Mouse (Mus musculus) forebrain, embryonic 13.5 days (tissue): ENCODE measurements around the gene Hlf. TPM values are rescaled to one million over a fixed set of nuclear protein-coding genes. Genes with fewer than 3 reads are reported as not detected.

Experiments used
- ATAC-seq: fragments of 200-750 bp; cut with Nextera tagmentation; 2 replicates; pipeline ENCODE4 v1.8.0; 2017
- H3K27ac ChIP-seq: fragments of 300-500 bp; sonication (generic); 2 replicates; pipeline ENCODE4 v1.5.1; 2015; ENCODE audit warnings: inconsistent platforms, mild to moderate bottlenecking, moderate library complexity
- H3K27me3 ChIP-seq: fragments of 300-500 bp; sonication (generic); 2 replicates; pipeline ENCODE4 v1.6.1; 2015; ENCODE audit warnings: mild to moderate bottlenecking, inconsistent platforms
- H3K36me3 ChIP-seq: fragments of 300-500 bp; sonication (generic); 2 replicates; pipeline ENCODE4 v1.6.1; 2015; ENCODE audit warnings: mild to moderate bottlenecking, inconsistent platforms; ENCODE audit not compliant: poor library complexity, severe bottlenecking
- H3K4me1 ChIP-seq: fragments of 300-500 bp; sonication (generic); 2 replicates; pipeline ENCODE4 v1.6.1; 2015; ENCODE audit warnings: inconsistent platforms
- H3K4me2 ChIP-seq: fragments of 300-500 bp; sonication (generic); 2 replicates; pipeline ENCODE4 v1.6.1; 2015; ENCODE audit warnings: inconsistent platforms, mild to moderate bottlenecking, moderate library complexity
- H3K4me3 ChIP-seq: fragments of 300-500 bp; sonication (generic); 2 replicates; pipeline ENCODE4 v1.5.1; 2015; ENCODE audit warnings: mild to moderate bottlenecking, inconsistent platforms
- H3K9ac ChIP-seq: fragments of 300-500 bp; sonication (generic); 2 replicates; pipeline ENCODE4 v1.6.1; 2015; ENCODE audit warnings: mild to moderate bottlenecking, inconsistent platforms
- H3K9me3 ChIP-seq: fragments of 300-500 bp; sonication (generic); replicated peaks from 2 replicates; pipeline ENCODE4 v1.6.1; 2016; ENCODE audit warnings: inconsistent platforms
- WGBS: fragments of 180-500 bp; shearing (Covaris S2); methylation state at CpG from one replicate; pipeline ENCODE4 v1.1.7; 2015; 5-methylcytosine and 5-hydroxymethylcytosine counted together
- polyA plus RNA-seq: library from polyadenylated mRNA; unstranded; fragments of >200 nt; fragmentation: Nextera tagmentation; extraction: Ambion mirVana; gene quantifications from 2 replicates; pipeline ENCODE4 v1.2.1, GENCODE M21; 2015

Hlf gene
- polyA plus RNA-seq, 1 experiment from 2014 or later: 2.7 TPM

GRCm38 (mm10) chr11:90389174-90389901, 1.4 kb downstream of the Hlf start:
- Histone ChIP-seq H3K9ac (peak overlapping the region; percentile 64), H3K9me3 (no peaks in the 10 kb centered on the region), H3K4me2 (peak overlapping the region; percentile 93), H3K27me3 (peaks cover 75% of the 10 kb centered on the region), H3K27ac (no peak overlapping the region), H3K4me3 (peak overlapping the region; percentile 49), H3K4me1 (peaks cover 29% of the 10 kb centered on the region), H3K36me3 (no peaks in the 10 kb centered on the region)
- WGBS: under 1% methylated on average over 35 of the region's 36 CpGs
- peak; percentile 45 for ATAC-seq

- no peak overlapping the region for H3K9ac ChIP-seq
- peak overlapping the region; percentile 17; the same call in 1 of the 2 replicates for H3K4me2 ChIP-seq
- no peaks in the 10 kb centered on the region for H3K9me3 ChIP-seq
- H3K27me3 ChIP-seq: peaks cover 71% of the 10 kb centered on the region
- no peaks in the 10 kb centered on the region for H3K36me3 ChIP-seq
- 44% methylated on average over 32 of the region's 32 CpGs for WGBS
- H3K27ac ChIP-seq: no peak overlapping the region
- H3K4me1 ChIP-seq: peaks cover 29% of the 10 kb centered on the region
- H3K4me3 ChIP-seq: 0 out of 2 replicates have a peak overlapping the region, but pooled peaks have one; percentile 6
- ATAC-seq: no peak
Measured at GRCm38 (mm10) chr11:90387501-90388440, 2.9 kb downstream of the Hlf start.

- 16% methylated on average over 6 of the region's 6 CpGs for WGBS
- Histone ChIP-seq H3K4me3 (no peak overlapping the region), H3K4me1 (peaks cover 20% of the 10 kb centered on the region), H3K27ac (peak overlapping the region; percentile 54), H3K9me3 (no peaks in the 10 kb centered on the region), H3K9ac (no peak overlapping the region), H3K27me3 (peaks cover 36% of the 10 kb centered on the region), H3K4me2 (peak overlapping the region; percentile 26), H3K36me3 (no peaks in the 10 kb centered on the region)
- peak; percentile 87 for ATAC-seq
Measured at GRCm38 (mm10) chr11:90382005-90382611, 8.6 kb downstream of the Hlf start.

GRCm38 (mm10) chr11:90381113-90381512, 9.6 kb downstream of the Hlf start:
- ATAC-seq: peak; percentile 34; the same call in 1 of the 2 replicates
- Histone ChIP-seq H3K36me3 (no peaks in the 10 kb centered on the region), H3K9me3 (no peaks in the 10 kb centered on the region), H3K4me1 (peaks cover 20% of the 10 kb centered on the region), H3K9ac (no peak overlapping the region), H3K4me2 (no peak overlapping the region), H3K4me3 (no peak overlapping the region), H3K27me3 (peaks cover 26% of the 10 kb centered on the region), H3K27ac (no peak overlapping the region)
- 46% methylated on average over 5 of the region's 5 CpGs for WGBS

GRCm38 (mm10) chr11:90380131-90380685, 10.5 kb downstream of the Hlf start:
- Histone ChIP-seq H3K9ac (no peak overlapping the region), H3K4me2 (no peak overlapping the region), H3K27me3 (peaks cover 18% of the 10 kb centered on the region), H3K9me3 (no peaks in the 10 kb centered on the region), H3K4me3 (no peak overlapping the region), H3K4me1 (peaks cover 20% of the 10 kb centered on the region), H3K27ac (no peak overlapping the region), H3K36me3 (no peaks in the 10 kb centered on the region)
- 82% methylated on average over 10 of the region's 10 CpGs for WGBS
- ATAC-seq: no peak

- WGBS: 95% methylated on average over 5 of the region's 5 CpGs
- H3K27me3 ChIP-seq: peaks cover 6% of the 10 kb centered on the region; the same call in 1 of the 2 replicates
- no peak for ATAC-seq
- no peaks in the 10 kb centered on the region for H3K36me3 ChIP-seq
- H3K4me1 ChIP-seq: peaks cover 20% of the 10 kb centered on the region
- H3K27ac ChIP-seq: no peak overlapping the region
- H3K4me3 ChIP-seq: no peak overlapping the region
- no peak overlapping the region for H3K4me2 ChIP-seq
- no peaks in the 10 kb centered on the region for H3K9me3 ChIP-seq
- no peak overlapping the region for H3K9ac ChIP-seq
Measured at GRCm38 (mm10) chr11:90378008-90378407, 12.7 kb downstream of the Hlf start.

GRCm38 (mm10) chr11:90376436-90376835, 14.3 kb downstream of the Hlf start:
- Histone ChIP-seq H3K4me3 (no peak overlapping the region), H3K27ac (no peak overlapping the region), H3K4me1 (peaks cover 9% of the 10 kb centered on the region), H3K36me3 (no peaks in the 10 kb centered on the region), H3K4me2 (no peak overlapping the region), H3K9ac (no peak overlapping the region), H3K9me3 (no peaks in the 10 kb centered on the region), H3K27me3 (peaks cover 12% of the 10 kb centered on the region; the same call in 1 of the 2 replicates)
- no peak for ATAC-seq
- 95% methylated on average over 9 of the region's 9 CpGs for WGBS

- H3K4me2 ChIP-seq: peak overlapping the region; percentile 54
- no peaks in the 10 kb centered on the region for H3K36me3 ChIP-seq
- 0 out of 2 replicates have a peak, but pooled peaks cover 18% of the 10 kb centered on the region for H3K27me3 ChIP-seq
- H3K9ac ChIP-seq: 0 out of 2 replicates have a peak overlapping the region, but pooled peaks have one; percentile 40
- WGBS: 46% methylated on average over 8 of the region's 8 CpGs
- no peaks in the 10 kb centered on the region for H3K9me3 ChIP-seq
- H3K4me3 ChIP-seq: no peak overlapping the region
- no peak for ATAC-seq
- H3K4me1 ChIP-seq: peaks cover 36% of the 10 kb centered on the region
- 0 out of 2 replicates have a peak overlapping the region, but pooled peaks have one; percentile 80 for H3K27ac ChIP-seq
Measured at GRCm38 (mm10) chr11:90371470-90372100, 19.1 kb downstream of the Hlf start.

- H3K36me3 ChIP-seq: no peaks in the 10 kb centered on the region
- H3K9me3 ChIP-seq: no peaks in the 10 kb centered on the region
- peak overlapping the region; percentile 40 for H3K9ac ChIP-seq
- peak overlapping the region; percentile 80; the same call in 1 of the 2 replicates for H3K27ac ChIP-seq
- 0 out of 2 replicates have a peak, but pooled peaks cover 18% of the 10 kb centered on the region for H3K27me3 ChIP-seq
- H3K4me1 ChIP-seq: peaks cover 36% of the 10 kb centered on the region
- peak overlapping the region; percentile 19; the same call in 1 of the 2 replicates for H3K4me3 ChIP-seq
- peak overlapping the region; percentile 54 for H3K4me2 ChIP-seq
- peak; percentile 16; the same call in 1 of the 2 replicates for ATAC-seq
- WGBS: under 1% methylated on average over 11 of the region's 11 CpGs
Measured at GRCm38 (mm10) chr11:90370789-90371291, 19.9 kb downstream of the Hlf start.

GRCm38 (mm10) chr11:90370367-90370766, 20.3 kb downstream of the Hlf start:
- Histone ChIP-seq H3K4me3 (peak overlapping the region; percentile 19; the same call in 1 of the 2 replicates), H3K4me1 (peaks cover 36% of the 10 kb centered on the region), H3K27me3 (0 out of 2 replicates have a peak, but pooled peaks cover 18% of the 10 kb centered on the region), H3K27ac (peak overlapping the region; percentile 80; the same call in 1 of the 2 replicates), H3K9me3 (no peaks in the 10 kb centered on the region), H3K36me3 (no peaks in the 10 kb centered on the region), H3K9ac (peak overlapping the region; percentile 40), H3K4me2 (peak overlapping the region; percentile 54)
- WGBS: 16% methylated on average over 10 of the region's 11 CpGs
- ATAC-seq: peak; percentile 9; the same call in 1 of the 2 replicates
